21 mouse cellular contexts compared by ENCODE assay signal in genomic region chr2:125260326-125260725, GRCm38 (mm10). TPM values are rescaled to one million over a fixed set of nuclear protein-coding genes. Genes with fewer than 3 reads are reported as not detected.
DNase-seq lines count a peak whose midpoint lies in the region; ATAC-seq and TF ChIP-seq lines count a peak whose summit lies in the region.
"Had no signal": no experiment of that assay in that cellular context is flagged by ENCODE, and none has a peak within 500 bp of the region (broad histone marks: within the 10 kb centered on the region; RNA-seq: fewer than 3 reads in every experiment).

No protein-coding gene starts in this region.

- H3K4me2 ChIP-seq in heart, embryonic 12.5 days = no peak overlapping the region
- no peak overlapping the region for H3K4me2 ChIP-seq in intestine, embryonic 14.5 days (ENCODE audit: low read length)
- H3K4me2 ChIP-seq in intestine, postnatal 0 days (replicated peaks; ENCODE audit: low read depth) = no peak overlapping the region

- H3K27me3 ChIP-seq in heart, embryonic 12.5 days (replicated peaks) = no peaks in the 10 kb centered on the region
- no peaks in the 10 kb centered on the region for H3K27me3 ChIP-seq in heart, embryonic 10.5 days (ENCODE audit: insufficient read depth, poor library complexity, severe bottlenecking)
- no peaks in the 10 kb centered on the region for H3K27me3 ChIP-seq in intestine, embryonic 14.5 days (replicated peaks; ENCODE audit: control insufficient read depth, insufficient read depth, low read length)
- H3K27me3 ChIP-seq in intestine, postnatal 0 days (replicated peaks; ENCODE audit: control insufficient read depth, insufficient read depth, low read length) = no peaks in the 10 kb centered on the region
- H3K27me3 ChIP-seq: CH12.LX, Patski had no signal

- 79% methylated on average over 2 of the region's 2 CpGs for WGBS in heart, embryonic 12.5 days
- WGBS in heart, embryonic 10.5 days = 78% methylated on average over 2 of the region's 2 CpGs
- WGBS in intestine, embryonic 14.5 days = 91% methylated on average over 2 of the region's 2 CpGs
- WGBS in intestine, postnatal 0 days = 75% methylated on average over 2 of the region's 2 CpGs

- TF ChIP-seq CTCF in intestine, postnatal 0 days (IDR thresholded peaks at IDR 0.05; ENCODE audit: low read depth) = no peak

- no peaks in the 10 kb centered on the region for H3K9me3 ChIP-seq in heart, embryonic 12.5 days (replicated peaks)
- H3K9me3 ChIP-seq in heart, embryonic 10.5 days = no peaks in the 10 kb centered on the region
- no peaks in the 10 kb centered on the region for H3K9me3 ChIP-seq in intestine, embryonic 14.5 days (ENCODE audit: control insufficient read depth, low read length)
- no peaks in the 10 kb centered on the region for H3K9me3 ChIP-seq in intestine, postnatal 0 days (ENCODE audit: control insufficient read depth)
- H3K9me3 ChIP-seq: G1E had no signal

- ATAC-seq in heart, embryonic 12.5 days (ENCODE audit: insufficient number of reproducible peaks, low FRiP score) = no peak
- no peak for ATAC-seq in intestine, embryonic 14.5 days (replicated peaks; ENCODE audit: low FRiP score, low TSS enrichment, low read depth)
- ATAC-seq in intestine, postnatal 0 days = no peak
- ATAC-seq: activated CD4-positive, CD25-positive, alpha-beta regulatory T cell, adult 4 months; CD4-positive, CD25-positive, alpha-beta regulatory T cell, adult 4 months; Patski had no signal

- no peak overlapping the region for H3K27ac ChIP-seq in heart, embryonic 12.5 days (ENCODE audit: poor library complexity, severe bottlenecking)
- no peak overlapping the region for H3K27ac ChIP-seq in heart, embryonic 10.5 days
- no peak overlapping the region for H3K27ac ChIP-seq in intestine, embryonic 14.5 days (ENCODE audit: low read depth)
- no peak overlapping the region for H3K27ac ChIP-seq in intestine, postnatal 0 days (ENCODE audit: low read depth, low read length)

- H3K4me3 ChIP-seq in heart, embryonic 12.5 days = no peak overlapping the region
- no peak overlapping the region for H3K4me3 ChIP-seq in heart, embryonic 10.5 days
- no peak overlapping the region for H3K4me3 ChIP-seq in intestine, embryonic 14.5 days (ENCODE audit: low read depth, low read length)
- H3K4me3 ChIP-seq in intestine, postnatal 0 days (ENCODE audit: low read depth, low read length) = no peak overlapping the region

- peaks cover 32% of the 10 kb centered on the region for H3K36me3 ChIP-seq in heart, embryonic 12.5 days
- peaks cover 39% of the 10 kb centered on the region for H3K36me3 ChIP-seq in heart, embryonic 10.5 days
- H3K36me3 ChIP-seq in intestine, embryonic 14.5 days (ENCODE audit: control insufficient read depth, insufficient read depth, low read length) = peaks cover 38% of the 10 kb centered on the region
- peaks cover 14% of the 10 kb centered on the region; the same call in 1 of the 2 replicates for H3K36me3 ChIP-seq in intestine, postnatal 0 days (ENCODE audit: control insufficient read depth, insufficient read depth)

- DNase-seq in heart, adult 11 months = peak; percentile 70
- DNase-seq in heart, embryonic 10.5 days (ENCODE audit: low spot score) = peak; percentile 57
- DNase-seq in heart, adult 9 months (ENCODE audit: low spot score in 2 of 2) = no peak
- peak; percentile 46 for DNase-seq in intestine, embryonic 14.5 days (ENCODE audit: low spot score)
- DNase-seq: adrenal gland, adult 2 months; adrenal gland, adult 8-10 months; adrenal gland, postnatal 10 days; adrenal gland, postnatal 14 days; adrenal gland, postnatal 25 days; adrenal gland, postnatal 36 days; B cell, adult 2 months; cerebellum, adult 11 months; cerebellum, adult 11-12 months; cerebellum, adult 18-20 months had no signal

- H3K9ac ChIP-seq in heart, embryonic 12.5 days = no peak overlapping the region
- no peak overlapping the region for H3K9ac ChIP-seq in intestine, embryonic 14.5 days (ENCODE audit: low read length)
- no peak overlapping the region for H3K9ac ChIP-seq in intestine, postnatal 0 days (ENCODE audit: low read depth, low read length)

- peaks cover 5% of the 10 kb centered on the region; the same call in 1 of the 2 replicates for H3K4me1 ChIP-seq in heart, embryonic 12.5 days (replicated peaks)
- H3K4me1 ChIP-seq in heart, embryonic 10.5 days = no peaks in the 10 kb centered on the region; the same call in 1 of the 2 replicates
- no peaks in the 10 kb centered on the region for H3K4me1 ChIP-seq in intestine, embryonic 14.5 days (replicated peaks; ENCODE audit: control insufficient read depth, insufficient read depth, low read length)
- H3K4me1 ChIP-seq in intestine, postnatal 0 days (replicated peaks; ENCODE audit: control insufficient read depth, insufficient read depth, low read length) = no peaks in the 10 kb centered on the region

RNA-seq across cellular contexts. Expression of gene Dut, which starts 13.3 kb away (rescaled TPM):
- 137 and 143 TPM in 2 replicates for polyA plus RNA-seq in heart, embryonic 12.5 days (2016; fragmentation: Nextera tagmentation; extraction: Ambion mirVana)
- 150 and 180 TPM in 2 replicates for polyA plus RNA-seq in heart, embryonic 10.5 days (2016; fragmentation: Nextera tagmentation; extraction: Ambion mirVana)
- 157 and 162 TPM in 2 replicates for polyA plus RNA-seq in intestine, embryonic 14.5 days (2014; fragmentation: Nextera tagmentation; extraction: Ambion mirVana)
- polyA plus RNA-seq in intestine, postnatal 0 days (2015; fragmentation: Nextera tagmentation; extraction: Ambion mirVana) = 48.5 and 51.4 TPM in 2 replicates

Comparison
In these comparisons a context has a peak if more than half of its experiments do, and no peak if none do; other contexts are left out.
1. DNase-seq: peak in heart, adult 11 months (single experiment), heart, embryonic 10.5 days (single experiment) and intestine, embryonic 14.5 days (single experiment); none in heart, adult 9 months (0 of 2).